Mouse (Mus musculus): ENCODE data around the gene 4921524J17Rik.

The 4921524J17Rik gene

DNA sequence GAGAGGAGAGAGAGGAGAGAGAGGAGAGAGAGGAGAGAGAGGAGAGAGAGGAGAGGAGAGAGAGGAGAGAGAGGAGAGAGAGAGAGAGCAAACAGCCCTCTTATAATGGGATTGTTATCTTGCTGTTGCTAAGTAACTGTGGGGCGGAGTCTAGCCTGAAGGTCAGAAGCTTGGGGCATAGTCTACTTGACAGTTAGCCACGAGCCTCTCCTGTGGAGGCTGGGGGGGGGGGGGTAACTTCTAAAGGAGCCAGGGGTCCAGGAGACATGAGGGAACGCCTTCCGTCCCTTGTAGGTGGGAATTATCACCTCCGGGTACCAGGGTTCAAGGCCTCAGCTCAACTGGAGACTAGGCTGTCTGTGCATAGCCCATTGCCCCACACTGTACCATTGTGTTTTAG, 3.1 kb upstream of the 4921524J17Rik start:
- peak; percentile 86 for DNase-seq

- DNase-seq: no peak
Observed at GRCm38 (mm10) chr8:85434817-85435216, 2.2 kb upstream of the 4921524J17Rik start.

- no peak for DNase-seq
Observed at GRCm38 (mm10) chr8:85433017-85433393, 372 bp upstream of the 4921524J17Rik start.

DNA sequence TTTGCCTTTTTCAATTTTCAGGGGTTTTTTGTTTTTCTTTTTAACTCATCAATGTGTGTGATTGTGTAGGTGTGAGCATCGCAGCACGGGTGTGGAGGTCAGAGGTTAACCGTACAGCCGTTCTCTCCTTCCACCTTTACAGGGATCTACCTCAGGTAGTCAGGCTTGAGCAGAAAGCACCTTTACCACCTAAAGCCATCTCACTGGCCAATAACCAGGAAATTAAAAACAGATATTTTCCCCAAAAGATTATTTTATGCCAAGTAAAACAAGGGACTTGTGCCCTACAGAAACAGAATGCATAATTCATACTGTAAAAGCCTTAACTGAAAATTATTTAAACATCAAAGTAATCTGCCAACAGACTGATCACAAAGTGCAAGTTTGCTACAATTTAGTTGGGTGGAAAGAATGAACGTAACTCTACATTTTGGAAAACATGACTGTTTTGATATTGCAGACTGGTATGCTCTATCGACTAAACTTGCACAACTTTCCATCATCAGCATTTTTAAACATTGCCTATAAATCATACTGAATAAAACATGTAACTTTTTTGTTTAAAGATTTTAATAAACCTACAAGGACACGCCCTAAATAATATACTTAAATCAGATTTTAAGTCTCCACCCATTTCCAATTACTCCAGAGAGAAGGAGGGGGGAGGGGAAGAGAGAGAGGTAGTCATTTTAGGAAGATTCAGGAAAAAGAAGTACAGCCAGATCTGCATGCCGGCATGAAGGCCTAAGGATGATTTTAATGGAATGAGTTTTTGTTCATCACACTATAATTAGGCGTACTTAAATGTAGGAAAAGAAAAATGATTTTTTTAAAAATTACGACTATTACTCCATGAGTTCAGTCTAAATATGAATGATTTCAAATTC, 1.1 kb downstream of the 4921524J17Rik start:
- peak; percentile 39 for DNase-seq

DNA sequence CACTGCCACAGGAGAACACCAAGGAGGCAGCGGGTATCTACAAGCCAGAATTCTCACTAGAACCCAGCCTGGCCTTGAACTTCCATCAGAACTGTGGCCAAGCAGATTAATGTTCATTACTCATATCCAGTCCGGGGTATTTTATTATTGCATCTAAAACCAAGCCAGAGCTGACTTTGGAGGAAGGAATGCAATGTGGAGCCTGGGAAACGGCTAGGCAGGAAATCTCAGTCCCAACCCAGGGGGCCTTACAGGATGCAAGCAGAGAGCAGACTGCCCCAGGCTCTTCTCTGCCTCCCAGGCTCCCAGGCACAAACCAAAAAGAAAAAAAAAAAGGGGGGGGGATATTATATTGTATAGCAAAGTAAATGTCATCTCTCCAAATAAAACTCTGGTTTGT, 1.8 kb downstream of the 4921524J17Rik start:
- peak; percentile 43 for DNase-seq

DNA sequence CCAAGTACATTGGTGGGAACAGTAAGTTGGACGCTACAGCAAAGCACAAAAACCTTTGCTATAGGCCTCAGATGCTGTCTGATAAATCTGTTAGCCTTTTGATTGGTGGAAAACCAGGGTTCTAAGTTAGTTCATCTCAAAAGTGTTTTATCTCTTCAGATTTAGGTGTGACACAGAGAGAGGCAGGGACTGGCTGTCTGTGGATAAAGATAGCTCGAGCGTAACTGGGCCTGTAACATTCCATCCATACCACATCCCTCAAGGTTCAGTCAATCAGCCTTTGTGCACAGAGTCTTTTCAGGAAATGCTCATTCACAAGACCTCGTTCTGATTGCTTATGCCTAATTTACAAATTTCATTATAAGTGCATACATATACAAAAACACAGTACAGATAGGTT, 3.4 kb downstream of the 4921524J17Rik start:
- DNase-seq: peak; percentile 31

DNA sequence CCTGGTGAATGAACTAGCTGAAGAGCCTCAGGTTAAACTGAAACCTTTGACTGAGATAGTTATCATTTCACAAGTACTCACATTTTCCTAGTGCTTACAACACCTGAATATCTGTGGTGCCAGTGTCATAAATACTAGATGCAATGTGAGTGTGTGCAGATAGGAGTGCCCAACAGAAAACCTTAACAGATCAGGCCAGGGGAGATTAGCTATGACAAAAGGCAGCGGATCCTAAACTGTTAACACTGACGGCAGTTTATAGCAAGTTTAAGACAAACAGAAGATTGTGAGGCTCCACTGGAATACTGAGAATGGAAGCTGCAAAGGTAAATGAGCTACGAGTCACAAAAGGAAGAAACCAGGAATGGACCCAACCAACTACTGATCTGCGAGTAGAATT, 5.6 kb downstream of the 4921524J17Rik start:
- no peak for DNase-seq

GRCm38 (mm10) chr8:85421329-85421728, 11.3 kb downstream of the 4921524J17Rik start:
- DNase-seq: no peak

- no peak for DNase-seq
Observed at GRCm38 (mm10) chr8:85408526-85408925, 24.1 kb downstream of the 4921524J17Rik start.

GRCm38 (mm10) chr8:85408053-85408505, 24.6 kb downstream of the 4921524J17Rik start:
- peak; percentile 52 for DNase-seq

GRCm38 (mm10) chr8:85405961-85406360, 26.7 kb downstream of the 4921524J17Rik start:
- DNase-seq: no peak

DNA sequence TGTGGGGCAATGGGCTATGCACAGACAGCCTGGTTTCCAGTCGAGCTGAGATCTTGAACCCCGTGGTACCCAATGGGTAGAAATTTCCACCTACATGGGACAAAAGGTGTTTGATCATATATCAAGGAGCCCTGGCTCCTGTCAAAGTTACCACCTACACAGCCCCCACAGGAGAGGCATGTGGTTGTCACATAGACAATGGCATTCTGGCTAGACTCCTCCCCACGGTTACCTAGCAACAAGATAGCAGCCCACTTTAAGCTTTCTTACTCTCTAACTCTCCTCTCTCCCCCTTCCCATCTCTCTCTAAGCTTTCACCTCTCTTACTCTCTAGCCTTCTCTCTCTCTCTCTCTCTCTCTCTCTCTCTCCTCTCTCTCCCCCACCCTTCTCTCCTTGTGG, 27.2 kb downstream of the 4921524J17Rik start:
- DNase-seq: no peak

- no peak for DNase-seq
Observed at GRCm38 (mm10) chr8:85398548-85398947, 34.1 kb downstream of the 4921524J17Rik start.

DNA sequence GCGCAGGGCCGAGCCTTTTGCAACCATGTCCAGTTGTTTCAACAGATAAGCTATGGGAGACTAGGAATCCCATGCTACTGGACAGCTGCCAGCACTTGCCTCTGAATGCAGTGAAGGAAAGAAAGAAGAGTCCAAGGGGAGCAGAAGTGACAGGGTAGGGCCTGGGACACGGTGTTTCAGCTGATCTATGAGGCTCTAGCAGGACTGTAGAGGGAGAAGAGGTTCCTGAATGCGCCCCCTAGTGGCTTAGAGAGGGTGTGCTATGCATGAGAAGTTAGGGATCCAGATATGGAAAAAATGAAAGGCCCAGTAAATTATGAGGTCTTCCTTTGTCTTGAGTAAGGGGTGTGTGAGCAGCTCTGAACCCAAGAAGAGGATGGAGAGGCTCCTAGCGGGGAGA, 35.1 kb downstream of the 4921524J17Rik start:
- peak; percentile 66 for DNase-seq

GRCm38 (mm10) chr8:85396432-85397079, 36.1 kb downstream of the 4921524J17Rik start:
- DNase-seq: no peak

GRCm38 (mm10) chr8:85395681-85396431, 36.8 kb downstream of the 4921524J17Rik start:
- no peak for DNase-seq

DNA sequence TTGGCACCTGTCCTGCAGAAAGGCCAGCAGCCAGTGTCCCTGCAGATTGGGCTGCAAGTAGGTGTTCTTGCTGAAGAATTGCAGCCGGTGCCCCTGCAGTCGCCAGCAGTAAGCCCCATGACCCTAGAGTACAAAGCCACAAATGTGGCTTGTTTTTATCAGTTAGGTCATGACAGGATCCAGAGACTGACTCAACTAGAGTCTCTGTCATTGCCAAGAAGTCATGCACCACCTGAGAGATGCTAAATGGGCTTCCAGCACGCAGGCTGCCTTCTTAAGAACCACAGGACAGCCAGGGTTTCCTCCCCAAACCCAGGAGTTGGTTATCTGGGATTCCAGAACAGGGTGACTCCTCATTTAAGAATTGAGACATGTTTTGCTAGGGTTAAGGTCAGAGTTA, 37.6 kb downstream of the 4921524J17Rik start:
- no peak for DNase-seq

DNA sequence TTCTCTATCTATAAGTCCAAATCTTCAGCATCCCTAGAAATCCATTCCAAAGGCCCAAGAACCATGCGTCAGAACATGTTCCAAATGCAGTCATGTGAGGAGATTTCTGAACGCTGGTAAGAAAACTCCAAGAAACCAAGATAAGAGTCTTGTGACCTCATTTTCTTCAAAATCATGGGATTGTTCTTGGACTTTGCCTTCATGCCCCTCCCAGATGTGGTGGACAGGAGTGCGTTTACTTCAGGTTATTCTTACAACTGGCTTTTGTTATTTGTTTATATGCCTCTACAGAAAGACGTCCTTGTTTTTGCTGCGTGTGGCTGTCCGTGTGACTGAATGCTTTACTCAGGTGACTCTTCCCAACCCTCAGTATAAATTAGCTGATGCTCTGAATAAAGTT, 39.4 kb downstream of the 4921524J17Rik start:
- no peak for DNase-seq

- DNase-seq: no peak
Observed at GRCm38 (mm10) chr8:85391438-85391837, 41.2 kb downstream of the 4921524J17Rik start.

GRCm38 (mm10) chr8:85386205-85386604, 46.4 kb downstream of the 4921524J17Rik start, which contains the start of gene Mylk3:
Gene Mylk3 (minus strand): TSS chr8:85386345.
- DNase-seq: no peak

DNA sequence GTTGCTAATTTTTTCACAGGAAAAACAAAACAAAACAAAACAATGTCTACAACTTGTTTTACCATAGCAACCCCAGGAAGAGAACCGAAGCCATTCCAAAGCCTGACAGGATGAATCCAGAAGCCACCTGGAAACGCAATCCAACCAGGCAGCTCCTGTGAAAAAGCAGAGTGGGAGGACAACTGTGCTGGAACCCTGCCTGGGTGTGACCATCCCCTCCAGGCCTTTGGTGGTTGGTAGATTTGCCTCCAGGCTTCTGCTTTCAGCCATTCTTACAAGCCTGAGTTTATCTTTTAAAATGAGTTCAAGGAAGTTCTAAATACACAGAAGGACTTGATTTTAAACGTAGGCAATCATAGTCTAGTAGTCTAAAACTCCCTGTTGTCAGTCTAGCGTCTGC, 50.7 kb downstream of the 4921524J17Rik start:
- no peak for DNase-seq

- DNase-seq: peak; percentile 43
Observed at GRCm38 (mm10) chr8:85380824-85381209, 51.8 kb downstream of the 4921524J17Rik start.

GRCm38 (mm10) chr8:85380123-85380823, 52.4 kb downstream of the 4921524J17Rik start:
- no peak for DNase-seq
